Mouse (Mus musculus): ENCODE measurements around the gene Tnxb. TPM values are rescaled to one million over a fixed set of nuclear protein-coding genes. Genes with fewer than 3 reads are reported as not detected.

The Tnxb gene
- polyA plus RNA-seq, 1 experiment from 2014 or later = 0.85 TPM

GRCm38 (mm10) chr17:34651507-34652221, 18.7 kb upstream of the Tnxb start:
- Histone ChIP-seq H3K4me3 (ENCODE audit: low read depth, low read length) (no peak overlapping the region), H3K27me3 (replicated peaks; ENCODE audit: insufficient read depth, low read length) (no peaks in the 10 kb centered on the region), H3K36me3 (ENCODE audit: insufficient read depth, low read length) (0 out of 2 replicates have a peak, but pooled peaks cover 7% of the 10 kb centered on the region), H3K4me2 (replicated peaks; ENCODE audit: low read depth, low read length) (no peak overlapping the region), H3K9ac (replicated peaks; ENCODE audit: low read depth) (no peak overlapping the region), H3K9me3 (ENCODE audit: low read length) (no peaks in the 10 kb centered on the region), H3K27ac (ENCODE audit: low read length) (no peak overlapping the region), H3K4me1 (ENCODE audit: insufficient read depth, low read depth, low read length) (peaks cover 11% of the 10 kb centered on the region)
- no peak for DNase-seq (ENCODE audit: low spot score)
- TF ChIP-seq EP300 (IDR thresholded peaks at IDR 0.05) (no peak), CTCF (IDR thresholded peaks at IDR 0.05) (peak; percentile 73)
- 48% methylated on average over 18 of the region's 19 CpGs for WGBS
- no peak for ATAC-seq

DNA sequence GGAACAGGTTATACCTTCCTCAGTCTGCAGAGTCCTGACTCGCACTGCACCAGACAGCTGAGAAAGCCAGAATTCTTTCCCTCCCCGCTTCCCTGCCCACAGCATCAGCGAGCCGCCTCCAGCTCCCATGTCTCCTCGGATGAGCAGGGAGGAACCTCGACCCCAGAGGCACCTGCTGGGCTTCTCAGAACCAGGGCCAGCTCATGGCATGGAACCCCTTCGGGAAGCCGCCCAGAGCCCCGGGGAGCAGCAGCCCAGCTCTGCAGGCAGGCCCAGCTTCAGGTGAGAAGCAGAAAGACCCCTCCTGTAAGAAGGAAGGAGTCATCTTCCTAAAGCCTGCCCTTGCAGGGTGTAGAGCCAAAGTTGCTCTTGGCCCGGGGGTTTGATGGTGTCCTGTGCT, 17.8 kb upstream of the Tnxb start:
- no peak overlapping the region for H3K9ac ChIP-seq (replicated peaks; ENCODE audit: low read depth)
- ATAC-seq (no peak), DNase-seq (ENCODE audit: low spot score) (no peak)
- TF ChIP-seq CTCF (IDR thresholded peaks at IDR 0.05) = no peak
- TF ChIP-seq EP300 (IDR thresholded peaks at IDR 0.05) = no peak
- 90% methylated on average over 10 of the region's 10 CpGs for WGBS
- H3K4me3 ChIP-seq (ENCODE audit: low read depth, low read length) = no peak overlapping the region
- 0 out of 2 replicates have a peak, but pooled peaks cover 7% of the 10 kb centered on the region for H3K36me3 ChIP-seq (ENCODE audit: insufficient read depth, low read length)
- no peak overlapping the region for H3K27ac ChIP-seq (ENCODE audit: low read length)
- H3K4me1 ChIP-seq (ENCODE audit: insufficient read depth, low read depth, low read length) = peaks cover 11% of the 10 kb centered on the region
- H3K9me3 ChIP-seq (ENCODE audit: low read length) = no peaks in the 10 kb centered on the region
- no peaks in the 10 kb centered on the region for H3K27me3 ChIP-seq (replicated peaks; ENCODE audit: insufficient read depth, low read length)
- no peak overlapping the region for H3K4me2 ChIP-seq (replicated peaks; ENCODE audit: low read depth, low read length)

GRCm38 (mm10) chr17:34652985-34653384, 17.4 kb upstream of the Tnxb start:
- Histone ChIP-seq H3K27ac (ENCODE audit: low read length) (no peak overlapping the region), H3K4me1 (ENCODE audit: insufficient read depth, low read depth, low read length) (peaks cover 6% of the 10 kb centered on the region), H3K9me3 (ENCODE audit: low read length) (no peaks in the 10 kb centered on the region), H3K9ac (replicated peaks; ENCODE audit: low read depth) (no peak overlapping the region), H3K36me3 (ENCODE audit: insufficient read depth, low read length) (0 out of 2 replicates have a peak, but pooled peaks cover 7% of the 10 kb centered on the region), H3K4me2 (replicated peaks; ENCODE audit: low read depth, low read length) (no peak overlapping the region), H3K4me3 (ENCODE audit: low read depth, low read length) (no peak overlapping the region), H3K27me3 (replicated peaks; ENCODE audit: insufficient read depth, low read length) (no peaks in the 10 kb centered on the region)
- WGBS = 88% methylated on average over 8 of the region's 8 CpGs
- no peak for TF ChIP-seq CTCF (IDR thresholded peaks at IDR 0.05)
- TF ChIP-seq EP300 (IDR thresholded peaks at IDR 0.05) = no peak
- DNase-seq (ENCODE audit: low spot score) (no peak), ATAC-seq (no peak)

DNA sequence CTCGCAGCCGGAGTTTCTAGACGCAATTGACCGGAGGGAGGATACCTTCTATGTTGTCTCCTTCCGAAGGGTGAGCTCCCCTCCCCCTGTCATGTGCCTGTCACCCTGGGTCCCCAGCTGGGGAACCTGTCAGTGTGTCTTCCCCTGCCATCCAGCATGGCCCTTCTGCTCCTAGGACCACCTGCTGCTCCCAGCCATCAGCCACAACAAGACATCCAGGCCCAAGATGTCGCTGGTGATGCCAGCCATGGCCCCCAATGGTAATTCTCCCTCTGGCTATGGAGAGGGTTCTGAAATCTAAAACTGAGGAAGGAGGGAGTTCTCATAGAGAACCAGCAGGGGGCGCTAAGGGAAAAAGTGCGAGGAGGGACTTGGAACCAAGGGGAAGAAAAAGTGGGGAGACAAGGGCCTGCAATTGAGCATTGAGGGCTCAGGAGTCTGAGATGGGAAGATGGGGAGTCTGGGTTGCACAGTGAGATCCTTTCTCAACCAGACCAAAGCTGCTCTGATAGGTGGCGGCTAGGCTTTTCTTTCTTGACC, 16.5 kb upstream of the Tnxb start:
- ATAC-seq (no peak), DNase-seq (ENCODE audit: low spot score) (peak; percentile 83)
- Histone ChIP-seq H3K9me3 (ENCODE audit: low read length) (no peaks in the 10 kb centered on the region), H3K4me2 (replicated peaks; ENCODE audit: low read depth, low read length) (no peak overlapping the region), H3K4me1 (ENCODE audit: insufficient read depth, low read depth, low read length) (peaks cover 5% of the 10 kb centered on the region), H3K9ac (replicated peaks; ENCODE audit: low read depth) (no peak overlapping the region), H3K27me3 (replicated peaks; ENCODE audit: insufficient read depth, low read length) (no peaks in the 10 kb centered on the region), H3K4me3 (ENCODE audit: low read depth, low read length) (no peak overlapping the region), H3K27ac (ENCODE audit: low read length) (no peak overlapping the region), H3K36me3 (ENCODE audit: insufficient read depth, low read length) (0 out of 2 replicates have a peak, but pooled peaks cover 7% of the 10 kb centered on the region)
- TF ChIP-seq EP300 (IDR thresholded peaks at IDR 0.05) (no peak), CTCF (IDR thresholded peaks at IDR 0.05) (peak; percentile 88)
- 64% methylated on average over 9 of the region's 9 CpGs for WGBS

DNA sequence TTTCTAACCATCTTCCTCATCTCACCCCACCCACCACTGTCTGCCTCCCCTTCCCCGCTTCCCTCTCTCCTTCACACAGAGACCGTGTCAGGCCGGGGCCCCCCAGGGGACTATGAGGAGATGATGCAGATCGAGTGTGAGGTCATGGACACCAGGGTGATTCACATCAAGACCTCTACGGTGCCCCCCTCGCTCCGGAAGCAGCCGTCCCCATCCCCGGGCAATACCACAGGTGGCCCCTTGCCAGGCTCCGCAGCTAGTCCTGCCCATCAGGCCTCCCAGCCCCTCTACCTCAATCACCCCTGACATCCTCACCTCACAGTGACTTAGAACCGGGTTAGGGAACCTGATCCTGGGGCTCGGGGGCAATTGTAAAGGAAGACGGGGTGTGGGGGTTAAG, 15.9 kb upstream of the Tnxb start:
- no peak for DNase-seq (ENCODE audit: low spot score)
- 89% methylated on average over 13 of the region's 13 CpGs for WGBS
- ATAC-seq = no peak
- H3K4me2 ChIP-seq (replicated peaks; ENCODE audit: low read depth, low read length) = no peak overlapping the region
- H3K4me3 ChIP-seq (ENCODE audit: low read depth, low read length) = no peak overlapping the region
- H3K27ac ChIP-seq (ENCODE audit: low read length) = peak overlapping the region; percentile 81
- H3K9me3 ChIP-seq (ENCODE audit: low read length) = no peaks in the 10 kb centered on the region
- H3K27me3 ChIP-seq (replicated peaks; ENCODE audit: insufficient read depth, low read length) = 0 out of 2 replicates have a peak, but pooled peaks cover under 1% of the 10 kb centered on the region
- peaks cover 5% of the 10 kb centered on the region for H3K4me1 ChIP-seq (ENCODE audit: insufficient read depth, low read depth, low read length)
- no peak for TF ChIP-seq CTCF (IDR thresholded peaks at IDR 0.05)
- TF ChIP-seq EP300 (IDR thresholded peaks at IDR 0.05) = no peak
- H3K9ac ChIP-seq (replicated peaks; ENCODE audit: low read depth) = no peak overlapping the region
- 0 out of 2 replicates have a peak, but pooled peaks cover 7% of the 10 kb centered on the region for H3K36me3 ChIP-seq (ENCODE audit: insufficient read depth, low read length)

DNA sequence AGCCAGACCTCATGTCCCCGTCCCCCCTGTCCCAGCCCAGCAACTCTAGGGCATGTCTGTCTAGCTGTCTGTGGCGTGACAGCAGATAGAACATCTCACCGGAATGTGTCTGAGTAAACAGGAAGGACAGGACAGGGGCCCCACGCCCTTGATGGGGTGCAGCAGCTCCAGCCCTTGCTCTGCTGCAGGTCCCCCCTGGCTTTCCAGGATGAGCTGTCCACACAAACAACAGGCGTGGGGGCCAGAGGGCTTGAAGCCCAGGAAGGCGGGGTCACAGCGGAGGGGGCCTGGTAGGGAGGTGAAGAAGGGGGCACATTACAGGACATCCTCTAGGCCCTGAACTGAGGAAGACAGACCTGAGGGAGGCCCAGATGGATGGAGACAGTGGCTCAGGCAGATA, 15.2 kb upstream of the Tnxb start:
- Histone ChIP-seq H3K4me2 (replicated peaks; ENCODE audit: low read depth, low read length) (no peak overlapping the region), H3K36me3 (ENCODE audit: insufficient read depth, low read length) (0 out of 2 replicates have a peak, but pooled peaks cover 7% of the 10 kb centered on the region), H3K27ac (ENCODE audit: low read length) (peak overlapping the region; percentile 81), H3K9ac (replicated peaks; ENCODE audit: low read depth) (0 out of 2 replicates have a peak overlapping the region, but pooled peaks have one; percentile 8), H3K27me3 (replicated peaks; ENCODE audit: insufficient read depth, low read length) (0 out of 2 replicates have a peak, but pooled peaks cover 3% of the 10 kb centered on the region), H3K4me1 (ENCODE audit: insufficient read depth, low read depth, low read length) (peaks cover 5% of the 10 kb centered on the region), H3K9me3 (ENCODE audit: low read length) (no peaks in the 10 kb centered on the region), H3K4me3 (ENCODE audit: low read depth, low read length) (no peak overlapping the region)
- 31% methylated on average over 7 of the region's 7 CpGs for WGBS
- DNase-seq (ENCODE audit: low spot score) = peak; percentile 75
- TF ChIP-seq CTCF (IDR thresholded peaks at IDR 0.05) (no peak), EP300 (IDR thresholded peaks at IDR 0.05) (peak; percentile 80; the same call in 1 of the 2 replicates)
- peak; percentile 68 for ATAC-seq
